Mouse (Mus musculus): ENCODE measurements around the gene Unc119. TPM values are rescaled to one million over a fixed set of nuclear protein-coding genes. Genes with fewer than 3 reads are reported as not detected.

Unc119 gene
- total RNA-seq, 2 experiments from 2014 or later: 54.2 to 96.6 TPM

DNA sequence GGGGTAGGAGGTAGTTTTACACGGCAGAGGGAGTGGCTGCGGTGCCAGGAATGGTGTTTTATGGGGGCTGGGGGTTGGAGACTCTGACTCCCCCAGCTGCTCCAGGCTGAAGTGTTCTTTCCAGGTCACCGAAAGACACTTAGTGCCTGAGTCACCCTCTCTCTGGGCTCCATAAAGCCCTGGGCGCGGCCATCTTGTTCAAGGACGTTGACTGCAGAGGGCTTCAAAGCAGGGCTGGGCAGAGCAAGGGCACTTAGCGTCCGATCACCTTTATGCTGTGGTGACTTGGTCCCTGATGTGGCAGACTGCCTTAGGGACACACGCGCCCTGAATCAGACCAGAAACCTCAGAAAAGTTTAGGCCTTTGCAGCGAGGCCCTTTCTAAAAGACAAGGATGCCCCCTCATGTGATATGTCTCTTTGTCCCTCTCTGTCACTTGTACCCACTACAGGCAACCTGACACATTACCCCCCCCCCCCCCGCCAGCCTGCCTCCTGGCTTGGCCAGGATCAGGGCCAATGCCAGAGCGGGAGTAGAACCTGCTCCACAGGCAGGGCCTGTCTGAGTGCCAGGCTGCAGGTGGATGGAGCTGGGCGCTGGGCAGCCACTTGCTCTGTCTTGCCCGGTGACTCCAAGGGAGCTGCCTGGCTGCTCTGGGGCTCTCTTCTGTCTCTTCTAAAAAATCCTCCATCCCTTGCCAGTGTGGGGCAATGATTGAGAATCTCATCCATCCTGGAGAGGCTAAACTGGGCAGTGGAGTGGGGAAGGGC, 24.4 kb downstream of the Unc119 start:
- ATAC-seq (ENCODE audit: poor library complexity, severe bottlenecking): no peak

DNA sequence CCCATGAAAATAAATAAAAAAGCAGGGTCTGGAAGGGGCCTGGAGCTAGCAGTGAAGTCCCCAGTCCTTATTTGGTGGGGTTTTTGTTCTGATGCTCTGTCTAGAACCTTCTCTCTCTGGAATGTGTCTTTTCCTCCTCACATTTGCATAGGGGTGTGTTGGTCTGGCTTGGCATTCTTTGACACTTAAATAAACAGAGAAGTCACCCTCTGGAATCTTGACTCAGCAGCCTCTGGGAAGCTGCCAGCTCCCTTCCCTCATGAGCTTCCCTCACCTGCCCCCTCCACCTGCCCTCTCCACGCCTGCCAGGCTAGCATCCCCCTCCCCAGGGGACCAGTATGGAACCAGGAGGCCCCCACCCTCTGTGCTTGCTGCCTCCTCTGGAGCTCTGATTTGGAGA, 27.1 kb downstream of the Unc119 start:
- no peak for ATAC-seq (ENCODE audit: poor library complexity, severe bottlenecking)

DNA sequence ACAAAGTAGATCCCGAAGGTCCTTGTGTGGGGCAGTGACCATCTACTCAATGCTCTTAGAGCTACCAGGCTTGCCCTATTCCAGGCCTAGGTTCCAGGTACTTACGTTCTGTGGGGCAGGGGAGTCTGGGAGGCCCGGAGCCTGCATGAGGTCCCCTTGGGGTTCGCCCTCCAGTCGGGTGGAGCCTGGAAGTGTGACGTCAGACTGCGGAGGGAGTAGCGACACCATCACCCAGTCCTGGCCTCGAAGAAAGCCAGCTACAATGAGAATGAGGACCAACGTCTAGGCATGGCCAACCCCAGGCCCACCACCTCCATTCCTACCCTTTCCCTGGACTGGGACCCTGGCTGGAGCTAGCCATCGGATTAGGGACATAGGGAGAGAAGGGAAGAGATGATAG, 28.4 kb downstream of the Unc119 start:
- ATAC-seq (ENCODE audit: poor library complexity, severe bottlenecking): no peak

DNA sequence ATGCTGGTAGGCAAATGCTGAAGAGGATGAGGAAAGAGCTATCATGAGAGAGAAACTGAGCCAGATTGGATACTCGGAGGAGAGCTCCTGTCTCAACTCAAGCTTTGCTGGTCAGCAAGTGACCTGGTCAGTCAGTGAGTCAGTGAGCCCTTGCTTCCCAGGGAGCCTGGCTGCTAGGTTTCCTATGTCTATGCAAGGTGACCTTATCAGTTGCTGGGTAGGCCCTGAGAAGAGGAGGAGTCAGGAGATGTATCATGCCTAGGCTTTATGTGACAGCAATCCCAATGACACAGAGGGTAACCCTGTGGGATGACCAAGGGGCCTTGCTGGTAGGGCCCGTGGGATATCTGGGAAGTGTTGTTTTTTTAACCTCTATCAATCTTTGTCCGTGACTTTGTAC, 28.9 kb downstream of the Unc119 start:
- no peak for ATAC-seq (ENCODE audit: poor library complexity, severe bottlenecking)

DNA sequence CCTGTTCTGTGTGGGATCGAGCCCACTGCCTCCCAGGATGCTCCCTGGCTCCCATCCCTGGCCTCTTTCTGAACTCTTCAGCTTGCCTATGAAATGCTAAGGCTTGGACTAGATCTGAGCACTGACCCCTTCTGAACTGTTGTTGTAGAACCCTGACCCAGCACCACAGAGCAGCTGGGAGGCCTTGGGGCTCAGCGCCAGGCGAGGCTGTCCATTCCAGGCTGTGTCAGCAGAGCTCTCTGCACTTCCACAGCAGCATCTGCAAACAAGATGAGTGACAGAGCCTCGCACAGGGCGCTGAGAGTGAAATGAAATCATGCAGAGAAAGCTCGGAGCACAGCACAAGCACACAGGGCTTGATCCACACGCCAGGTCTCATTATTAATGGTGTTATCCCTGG, 29.3 kb downstream of the Unc119 start:
- ATAC-seq (ENCODE audit: poor library complexity, severe bottlenecking): no peak

DNA sequence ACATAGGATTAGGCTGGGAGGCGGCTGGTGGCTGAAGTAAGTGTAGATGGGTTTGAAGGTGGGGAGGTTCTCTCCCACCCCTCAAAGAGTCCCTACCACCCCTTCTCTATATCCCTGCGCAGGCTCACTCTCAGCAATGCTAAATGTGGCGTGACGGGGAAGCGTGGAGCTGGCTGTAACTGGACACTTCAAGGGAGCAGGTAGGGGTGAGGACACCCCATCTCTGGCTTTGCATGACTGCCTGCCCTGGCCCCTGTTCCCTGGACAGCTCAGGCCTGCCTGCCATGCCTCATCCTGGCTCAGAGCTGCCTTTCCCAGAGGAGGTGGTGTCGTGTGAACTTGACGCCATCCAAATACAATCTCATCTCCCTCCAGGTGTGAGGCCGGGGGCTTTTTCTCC, 30.9 kb downstream of the Unc119 start:
- ATAC-seq (ENCODE audit: poor library complexity, severe bottlenecking): no peak

DNA sequence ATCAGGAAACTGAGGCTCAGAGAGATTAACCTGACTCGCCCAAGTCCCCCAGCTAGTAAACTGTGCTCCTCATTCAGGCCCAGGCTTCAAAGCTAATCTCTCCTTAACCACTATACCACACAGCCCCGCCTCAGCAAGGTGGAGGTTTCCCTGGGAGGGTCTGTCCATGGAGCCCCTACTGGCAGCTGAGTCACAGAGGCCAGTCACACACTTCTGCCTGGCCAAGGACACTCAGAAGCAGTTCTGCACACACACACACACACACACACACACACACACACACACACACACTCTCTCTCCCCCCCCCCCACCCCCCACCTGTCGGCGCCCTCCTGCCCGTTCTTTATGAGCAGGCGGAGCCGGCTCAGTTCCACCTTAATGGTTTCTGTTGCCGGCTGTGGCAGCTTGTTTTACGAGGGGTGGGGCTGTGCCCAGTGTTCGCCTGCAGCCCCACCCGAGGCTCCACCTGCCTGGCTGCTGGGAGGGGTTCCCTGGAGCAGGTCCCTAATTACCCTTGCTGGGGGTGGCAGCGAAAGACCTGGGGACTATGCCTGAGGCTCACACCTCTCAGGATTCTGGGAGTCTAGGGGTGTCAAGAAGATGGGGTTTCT, 34.4 kb downstream of the Unc119 start:
- ATAC-seq (ENCODE audit: poor library complexity, severe bottlenecking): no peak

DNA sequence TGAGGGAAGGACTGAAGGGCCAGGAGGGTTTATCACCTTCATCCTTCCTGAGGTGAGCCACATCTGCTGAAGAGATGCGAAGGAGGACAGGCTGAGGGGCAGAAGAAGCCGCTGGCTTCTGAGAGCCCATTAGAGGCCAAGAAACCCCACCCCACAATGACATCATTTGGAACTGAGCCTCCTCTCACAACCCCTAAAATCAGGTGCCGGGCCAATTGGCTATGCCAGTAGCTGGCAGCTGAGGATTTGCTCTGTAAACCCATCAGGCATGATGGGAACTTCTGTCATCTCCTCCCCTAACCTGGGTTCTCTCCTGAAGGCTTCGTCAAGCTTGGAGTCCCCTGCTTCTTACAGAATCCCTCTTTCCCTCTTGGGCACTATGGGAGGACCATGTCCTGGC, 37.1 kb downstream of the Unc119 start:
- ATAC-seq (ENCODE audit: poor library complexity, severe bottlenecking): no peak

DNA sequence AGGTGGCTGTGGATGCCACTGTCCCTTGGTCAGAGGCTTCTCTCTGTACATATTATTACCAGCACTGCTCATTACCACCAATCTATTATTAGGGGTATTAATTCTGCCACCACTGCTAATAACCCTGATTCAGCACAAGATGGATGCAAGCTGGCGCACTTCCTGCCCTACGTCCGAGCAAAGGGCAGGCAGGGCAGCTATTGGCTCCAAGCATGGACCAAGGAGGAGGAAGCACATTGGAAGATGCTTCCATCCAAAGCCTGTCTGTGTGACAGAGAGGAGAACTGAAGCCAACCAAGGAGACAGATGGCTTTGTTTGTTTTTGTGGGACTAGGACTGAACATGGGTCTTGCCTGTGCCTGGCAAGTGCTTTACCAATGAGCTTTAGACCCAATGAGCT, 37.7 kb downstream of the Unc119 start:
- ATAC-seq (ENCODE audit: poor library complexity, severe bottlenecking): no peak

DNA sequence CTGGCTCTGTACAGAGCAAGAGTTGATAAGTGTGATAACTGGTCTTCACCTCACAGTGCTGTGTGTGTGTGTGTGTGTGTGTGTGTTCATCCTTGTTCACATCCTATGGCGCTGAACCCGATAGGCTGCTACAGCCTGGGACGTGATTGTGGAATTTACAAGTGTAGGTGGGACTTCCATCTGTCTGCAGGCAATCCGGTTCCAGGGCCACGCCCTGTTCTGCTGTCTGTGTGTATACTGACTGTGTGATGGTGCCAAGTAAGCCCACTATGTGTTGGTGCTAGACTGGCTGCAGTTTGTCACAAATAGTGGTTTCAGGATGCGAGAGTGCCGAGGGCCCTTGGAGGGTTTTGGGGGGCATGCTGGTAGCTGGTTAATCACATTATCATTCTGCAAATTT, 39.0 kb downstream of the Unc119 start:
- ATAC-seq (ENCODE audit: poor library complexity, severe bottlenecking): no peak

DNA sequence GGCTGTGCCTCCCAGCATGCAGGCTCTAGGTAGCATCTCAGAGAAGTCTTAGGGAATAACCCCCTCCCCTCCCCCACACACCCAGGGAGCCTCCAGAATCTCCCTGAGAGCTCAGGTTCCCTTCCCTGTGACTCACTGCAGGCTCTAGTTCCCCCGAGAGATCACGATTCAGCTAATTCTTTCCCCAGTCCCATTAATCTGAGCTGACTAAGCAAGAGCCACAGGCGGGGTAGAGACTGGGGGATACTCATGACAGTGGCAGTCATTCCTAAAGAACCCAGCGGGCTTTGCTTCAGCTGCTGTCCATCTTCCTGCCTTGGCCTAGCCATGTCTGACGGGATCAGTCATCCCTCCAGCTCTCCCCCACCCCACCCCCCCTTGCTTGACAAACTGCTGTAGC, 39.4 kb downstream of the Unc119 start:
- ATAC-seq (ENCODE audit: poor library complexity, severe bottlenecking): no peak

DNA sequence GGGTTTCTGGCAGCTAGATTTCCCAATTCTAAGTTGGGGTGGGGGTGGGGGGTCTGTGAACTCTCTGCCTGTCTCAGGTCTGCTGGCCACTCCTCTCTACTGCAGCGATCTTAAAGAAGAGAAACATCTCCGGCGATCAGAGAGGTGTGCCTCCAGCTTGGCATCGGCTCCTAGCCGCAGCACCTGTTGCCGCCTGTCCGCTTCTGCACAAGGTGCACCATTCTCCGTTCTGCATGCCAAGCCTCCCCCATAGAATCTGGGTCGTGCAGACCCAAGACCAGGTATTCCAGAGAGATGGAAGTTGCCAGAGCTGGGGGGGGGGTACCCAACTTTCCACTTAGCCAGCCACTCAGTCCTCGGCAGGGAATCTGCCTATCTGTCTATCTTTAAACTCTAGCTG, 42.5 kb downstream of the Unc119 start:
- no peak for ATAC-seq (ENCODE audit: poor library complexity, severe bottlenecking)

DNA sequence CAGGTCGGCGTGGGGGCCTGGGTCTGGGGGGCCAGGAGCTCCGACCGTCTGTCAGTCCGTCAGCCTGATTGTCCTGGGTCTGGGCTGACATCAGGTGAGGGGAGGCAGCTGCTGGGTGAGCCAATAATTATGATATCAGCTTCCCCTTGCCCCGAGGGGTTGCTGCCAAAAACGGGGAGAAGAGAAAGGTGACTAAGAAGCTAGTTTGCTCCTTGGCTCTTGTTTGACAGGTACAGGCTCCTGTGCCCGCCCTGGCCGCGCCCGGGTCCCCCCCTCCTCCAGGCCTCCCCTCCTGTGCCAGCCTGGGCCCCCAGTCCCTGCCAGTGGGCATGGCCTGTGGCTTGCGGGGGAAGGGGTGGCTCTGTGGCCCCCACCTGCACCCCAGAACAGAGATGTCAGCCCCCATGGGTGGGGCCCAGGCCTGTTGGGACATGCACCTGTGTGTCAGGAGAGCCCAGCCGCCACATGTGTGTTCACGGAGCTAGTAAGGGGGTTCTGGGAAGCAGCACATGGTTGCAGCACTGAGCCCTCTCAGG, 43.3 kb downstream of the Unc119 start, which contains the start of gene Foxn1:
Gene Foxn1, minus strand, starts transcription at position 51 of the 536 bp plus-strand sequence.
- no peak for ATAC-seq (ENCODE audit: poor library complexity, severe bottlenecking)

DNA sequence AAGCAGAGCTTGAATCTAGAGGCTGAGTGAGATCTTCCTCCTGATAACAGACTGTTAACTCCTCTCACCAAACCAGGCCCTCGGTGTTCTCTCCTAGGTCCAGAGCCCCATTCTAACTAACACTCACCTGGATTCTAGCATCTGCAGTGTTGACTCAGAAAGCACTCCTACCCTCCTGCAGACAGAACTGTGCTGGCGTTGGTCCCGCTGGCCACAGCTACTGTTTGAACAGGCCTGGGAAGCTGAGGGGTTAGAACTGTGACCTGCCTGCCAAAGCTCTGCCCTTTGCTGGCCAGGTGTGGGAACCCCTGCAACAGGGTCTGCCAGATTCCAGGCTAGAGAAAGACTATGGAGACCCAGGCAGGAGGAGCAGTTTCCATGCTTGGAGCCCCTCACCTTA, 49.4 kb downstream of the Unc119 start:
- no peak for ATAC-seq (ENCODE audit: poor library complexity, severe bottlenecking)

DNA sequence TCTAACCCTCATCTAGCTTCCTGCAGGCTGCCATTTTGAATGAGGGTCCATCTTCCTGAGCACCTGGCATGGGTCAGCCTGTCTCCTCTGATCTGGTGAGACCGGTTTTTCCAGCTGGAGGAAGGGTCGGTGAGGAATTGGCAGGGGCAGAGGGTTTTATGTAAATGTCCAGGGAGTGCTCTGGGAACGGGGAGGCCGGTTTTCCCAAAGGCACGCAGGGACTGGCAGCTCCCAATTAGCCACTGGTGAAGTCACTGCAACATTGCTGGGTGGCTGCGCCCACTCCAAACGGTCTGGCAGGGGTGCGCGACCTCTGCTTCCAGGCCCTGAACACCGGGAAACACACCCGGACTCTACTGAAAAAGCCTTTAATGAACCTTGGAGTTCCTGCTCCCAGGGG, 53.7 kb downstream of the Unc119 start:
- no peak for ATAC-seq (ENCODE audit: poor library complexity, severe bottlenecking)

DNA sequence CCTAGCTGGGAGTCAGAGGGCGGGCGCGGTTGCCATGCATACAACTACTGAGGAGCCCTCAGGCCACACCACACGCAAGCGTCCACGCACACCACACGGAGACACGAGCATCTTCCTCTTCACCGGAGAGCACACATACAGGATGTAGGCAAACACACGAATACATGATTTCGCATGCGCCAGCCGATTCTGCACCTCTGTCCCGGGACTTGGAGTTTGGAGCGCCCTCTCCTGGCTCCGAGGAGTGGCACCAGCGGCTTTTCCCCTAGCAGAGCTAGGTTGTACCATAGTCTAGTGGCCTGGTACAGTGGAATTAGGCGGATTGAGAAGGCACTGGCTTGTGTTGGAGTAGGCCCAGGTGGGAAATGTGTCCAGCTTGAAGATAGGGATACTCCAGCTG, 54.1 kb downstream of the Unc119 start:
- peak; percentile 81 for ATAC-seq (ENCODE audit: poor library complexity, severe bottlenecking)

DNA sequence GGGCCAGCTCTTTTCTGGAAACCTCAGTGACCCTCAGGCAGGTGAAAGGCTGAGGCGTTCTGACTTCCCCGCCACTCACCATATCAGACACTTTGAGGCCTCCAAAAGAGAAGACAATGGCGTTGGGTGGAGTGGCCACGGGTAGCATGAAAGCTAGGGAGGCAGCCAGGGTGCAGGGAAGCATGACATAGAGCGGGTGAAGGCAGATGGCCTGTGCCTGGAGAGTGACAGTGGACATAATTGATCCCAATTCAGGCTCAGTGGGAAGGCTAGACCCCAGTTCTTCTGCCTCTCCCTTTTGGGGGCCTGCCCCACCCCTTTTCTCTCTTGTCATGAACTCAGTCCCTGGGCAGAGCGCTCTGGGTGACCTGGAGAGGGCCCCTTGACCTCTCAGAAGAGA, 54.9 kb downstream of the Unc119 start:
- ATAC-seq (ENCODE audit: poor library complexity, severe bottlenecking): no peak

Other genes with a start within 250 kb of the Unc119 start
- gene Fam222b, start 248.8 kb upstream of the Unc119 start, total RNA-seq (2015): 24.0 and 28.2 TPM in 2 replicates
- gene Fam222b, start 248.8 kb upstream of the Unc119 start, total RNA-seq (2017): 8.5 and 9.1 TPM in 2 replicates
- 1.3 TPM in 2 replicates for gene Traf4, start 177.9 kb upstream of the Unc119 start, total RNA-seq (2015)
- 0.51 and 2.2 TPM in 2 replicates for gene Traf4, start 177.9 kb upstream of the Unc119 start, total RNA-seq (2017)
- gene Nek8, start 166.8 kb upstream of the Unc119 start, total RNA-seq (2015): 2.4 and 8.6 TPM in 2 replicates
- gene Nek8, start 166.8 kb upstream of the Unc119 start, total RNA-seq (2017): 2.1 and 6.9 TPM in 2 replicates
- gene Tlcd1, start 166.8 kb upstream of the Unc119 start, total RNA-seq (2015): 0.76 and 2.8 TPM in 2 replicates
- 1.0 and 1.3 TPM in 2 replicates for gene Tlcd1, start 166.8 kb upstream of the Unc119 start, total RNA-seq (2017)
- gene Rpl23a, start 159.9 kb upstream of the Unc119 start, total RNA-seq (2015): 2,467 and 2,664 TPM in 2 replicates
- gene Rpl23a, start 159.9 kb upstream of the Unc119 start, total RNA-seq (2017): 2,641 and 2,675 TPM in 2 replicates
- not detected in 2 replicates for gene Rab34, start 155.1 kb upstream of the Unc119 start, total RNA-seq (2015)
- gene Rab34, start 155.1 kb upstream of the Unc119 start, total RNA-seq (2017): 1.3 TPM in 1 of 2 replicates, not detected in the other
- 0.62 and 1.6 TPM in 2 replicates for gene Proca1, start 150.1 kb upstream of the Unc119 start, total RNA-seq (2015)
- 1.1 and 1.3 TPM in 2 replicates for gene Proca1, start 150.1 kb upstream of the Unc119 start, total RNA-seq (2017)
- gene Sdf2, start 97.7 kb upstream of the Unc119 start, total RNA-seq (2015): 64.3 and 75.1 TPM in 2 replicates
- 44.1 and 50.1 TPM in 2 replicates for gene Sdf2, start 97.7 kb upstream of the Unc119 start, total RNA-seq (2017)
- 28.3 and 28.7 TPM in 2 replicates for gene Supt6, start 97.5 kb upstream of the Unc119 start, total RNA-seq (2015)
- 27.2 and 36.4 TPM in 2 replicates for gene Supt6, start 97.5 kb upstream of the Unc119 start, total RNA-seq (2017)
- gene 2610507B11Rik, start 81.7 kb upstream of the Unc119 start, total RNA-seq (2015): 33.7 and 43.5 TPM in 2 replicates
- gene 2610507B11Rik, start 81.7 kb upstream of the Unc119 start, total RNA-seq (2017): 54.6 and 57.2 TPM in 2 replicates
- 0.56 TPM in 1 of 2 replicates, not detected in the other for gene BC030499, start 52.6 kb upstream of the Unc119 start, total RNA-seq (2015)
- gene BC030499, start 52.6 kb upstream of the Unc119 start, total RNA-seq (2017): 0.18 and 0.77 TPM in 2 replicates
- 23.6 and 31.6 TPM in 2 replicates for gene Spag5, start 42.0 kb upstream of the Unc119 start, total RNA-seq (2015)
- gene Spag5, start 42.0 kb upstream of the Unc119 start, total RNA-seq (2017): 60.7 and 63.2 TPM in 2 replicates
- 0.62 and 1.7 TPM in 2 replicates for gene Aldoc, start 20.5 kb upstream of the Unc119 start, total RNA-seq (2015)
- gene Aldoc, start 20.5 kb upstream of the Unc119 start, total RNA-seq (2017): 1.0 and 1.6 TPM in 2 replicates
- gene Pigs, start 15.1 kb upstream of the Unc119 start, total RNA-seq (2015): 31.8 and 33.5 TPM in 2 replicates
- gene Pigs, start 15.1 kb upstream of the Unc119 start, total RNA-seq (2017): 21.5 and 22.4 TPM in 2 replicates
- gene Foxn1, start 43.1 kb downstream of the Unc119 start, total RNA-seq (2015): not detected in 2 replicates
- gene Foxn1, start 43.1 kb downstream of the Unc119 start, total RNA-seq (2017): not detected in 2 replicates
- 0.51 TPM in 1 of 2 replicates, not detected in the other for gene Slc13a2, start 78.7 kb downstream of the Unc119 start, total RNA-seq (2015)
- not detected in 2 replicates for gene Slc13a2, start 78.7 kb downstream of the Unc119 start, total RNA-seq (2017)
- gene Slc46a1, start 122.2 kb downstream of the Unc119 start, total RNA-seq (2015): 0.46 TPM in 1 of 2 replicates, not detected in the other
- gene Slc46a1, start 122.2 kb downstream of the Unc119 start, total RNA-seq (2017): 0.33 and 0.77 TPM in 2 replicates
- 0.23 TPM in 1 of 2 replicates, not detected in the other for gene Sarm1, start 154.3 kb downstream of the Unc119 start, total RNA-seq (2015)
- not detected in 2 replicates for gene Sarm1, start 154.3 kb downstream of the Unc119 start, total RNA-seq (2017)
- not detected in 2 replicates for gene Vtn, start 155.6 kb downstream of the Unc119 start, total RNA-seq (2015)
- not detected in 2 replicates for gene Vtn, start 155.6 kb downstream of the Unc119 start, total RNA-seq (2017)
- gene Sebox, start 160.0 kb downstream of the Unc119 start, total RNA-seq (2015): not detected in 2 replicates
- not detected in 2 replicates for gene Sebox, start 160.0 kb downstream of the Unc119 start, total RNA-seq (2017)
- gene Tmem199, start 168.7 kb downstream of the Unc119 start, total RNA-seq (2015): 18.5 and 24.4 TPM in 2 replicates
- 26.1 and 27.3 TPM in 2 replicates for gene Tmem199, start 168.7 kb downstream of the Unc119 start, total RNA-seq (2017)
- gene Poldip2, start 168.7 kb downstream of the Unc119 start, total RNA-seq (2015): 13.4 and 22.4 TPM in 2 replicates
- 15.9 and 23.1 TPM in 2 replicates for gene Poldip2, start 168.7 kb downstream of the Unc119 start, total RNA-seq (2017)
- gene Tnfaip1, start 192.8 kb downstream of the Unc119 start, total RNA-seq (2015): 13.2 and 13.4 TPM in 2 replicates
- 6.8 and 10.2 TPM in 2 replicates for gene Tnfaip1, start 192.8 kb downstream of the Unc119 start, total RNA-seq (2017)
- 80.0 and 89.7 TPM in 2 replicates for gene Ift20, start 192.9 kb downstream of the Unc119 start, total RNA-seq (2015)
- gene Ift20, start 192.9 kb downstream of the Unc119 start, total RNA-seq (2017): 96.0 and 119 TPM in 2 replicates
- gene Tmem97, start 207.3 kb downstream of the Unc119 start, total RNA-seq (2015): 24.9 and 25.6 TPM in 2 replicates
- gene Tmem97, start 207.3 kb downstream of the Unc119 start, total RNA-seq (2017): 12.2 and 18.0 TPM in 2 replicates

Data from megakaryocyte, adult 5-6 weeks (primary cell).